Mouse (Mus musculus) adipose tissue, adult 10 weeks (tissue): ENCODE data around the gene Olfr467. TPM values are rescaled to one million over a fixed set of nuclear protein-coding genes. Genes with fewer than 3 reads are reported as not detected.

ENCODE experiments used
- polyA plus RNA-seq: library from polyadenylated mRNA; stranded (reverse); fragments of 350-450 nt; fragmentation: Illumina TruSeq; extraction: RNeasy Lipid Tissue Mini Kit (QIAGEN cat#74804); gene quantifications from one replicate; pipeline ENCODE4 v1.2.3, GENCODE M21; 2014; ENCODE audit warnings: low read depth, low replicate concordance

The Olfr467 gene
- 0.94 TPM for polyA plus RNA-seq

GRCm38 (mm10) chr7:107811963-107812362, at the start of gene Olfr467:
Gene Olfr467, plus strand, starts transcription at chr7:107812263.

GRCm38 (mm10) chr7:107801108-107801507, 11.0 kb upstream of the Olfr467 start, which contains the start of gene Ovch2:
Gene Ovch2, minus strand, starts transcription at chr7:107801208.

GRCm38 (mm10) chr7:107825441-107825840, 13.4 kb downstream of the Olfr467 start, which contains the start of gene Olfr469:
Gene Olfr469, minus strand, starts transcription at chr7:107825541.

GRCm38 (mm10) chr7:107847390-107847789, 35.3 kb downstream of the Olfr467 start, which contains the start of gene Olfr470:
Gene Olfr470, minus strand, starts transcription at chr7:107847490.

Other genes starting within 250 kb of the Olfr467 start
- 25.6 TPM for gene Olfml1, start 244.8 kb upstream of the Olfr467 start, polyA plus RNA-seq
- 15.1 TPM for gene Ppfibp2, start 217.1 kb upstream of the Olfr467 start, polyA plus RNA-seq
- not detected for gene 5330417H12Rik, start 187.1 kb upstream of the Olfr467 start, polyA plus RNA-seq
- gene Cyb5r2, start 54.2 kb upstream of the Olfr467 start, polyA plus RNA-seq, result 10.8 TPM
- 426 TPM for gene Ovch2, start 11.1 kb upstream of the Olfr467 start, polyA plus RNA-seq
- not detected for gene Olfr469, start 13.3 kb downstream of the Olfr467 start, polyA plus RNA-seq
- gene Olfr470, start 35.2 kb downstream of the Olfr467 start, polyA plus RNA-seq, result not detected
- gene Olfr472, start 85.6 kb downstream of the Olfr467 start, polyA plus RNA-seq, result not detected
- not detected for gene Olfr473, start 118.2 kb downstream of the Olfr467 start, polyA plus RNA-seq
- gene Olfr474, start 142.4 kb downstream of the Olfr467 start, polyA plus RNA-seq, result not detected
- not detected for gene Olfr476, start 152.5 kb downstream of the Olfr467 start, polyA plus RNA-seq
- gene Olfr477, start 174.4 kb downstream of the Olfr467 start, polyA plus RNA-seq, result not detected
- gene Olfr478, start 221.7 kb downstream of the Olfr467 start, polyA plus RNA-seq, result not detected
- not detected for gene Olfr479, start 238.4 kb downstream of the Olfr467 start, polyA plus RNA-seq